Mouse (Mus musculus) intestine, postnatal 0 days (tissue): Measurements from ENCODE around the gene Slc35e3. TPM values are rescaled to one million over a fixed set of nuclear protein-coding genes. Genes with fewer than 3 reads are reported as not detected.

Experiments used
- ATAC-seq: fragments of 200-750 bp; cut with Nextera tagmentation; 2 replicates; pipeline ENCODE4 v1.8.0; 2017; ENCODE audit warnings: mild to moderate bottlenecking, moderate TSS enrichment, moderate library complexity
- H3K27ac ChIP-seq: fragments of 300-500 bp; sonication (generic); 2 replicates; pipeline ENCODE4 v1.5.1; 2014; ENCODE audit warnings: mild to moderate bottlenecking, low read depth, low read length, moderate library complexity
- H3K27me3 ChIP-seq: fragments of 300-500 bp; sonication (generic); replicated peaks from 2 replicates; pipeline ENCODE4 v1.6.1; 2014; ENCODE audit warnings: low read length, mixed read lengths; ENCODE audit not compliant: control insufficient read depth, insufficient read depth
- H3K36me3 ChIP-seq: fragments of 300-500 bp; sonication (generic); 2 replicates; pipeline ENCODE4 v1.6.1; 2014; ENCODE audit warnings: mild to moderate bottlenecking, moderate library complexity; ENCODE audit not compliant: control insufficient read depth, insufficient read depth
- H3K4me1 ChIP-seq: fragments of 300-500 bp; sonication (generic); replicated peaks from 2 replicates; pipeline ENCODE4 v1.6.1; 2014; ENCODE audit warnings: antibody characterized with exemption, low read length, mixed read lengths; ENCODE audit not compliant: control insufficient read depth, insufficient read depth
- H3K4me2 ChIP-seq: fragments of 300-500 bp; sonication (generic); replicated peaks from 2 replicates; pipeline ENCODE4 v1.6.1; 2014; ENCODE audit warnings: low read depth, mild to moderate bottlenecking, moderate library complexity
- H3K4me3 ChIP-seq: fragments of 300-500 bp; sonication (generic); 2 replicates; pipeline ENCODE4 v1.5.1; 2014; ENCODE audit warnings: low read depth, low read length
- H3K9ac ChIP-seq: fragments of 300-500 bp; sonication (generic); 2 replicates; pipeline ENCODE4 v1.6.1; 2014; ENCODE audit warnings: mild to moderate bottlenecking, low read depth, low read length
- H3K9me3 ChIP-seq: fragments of 300-500 bp; sonication (generic); 2 replicates; pipeline ENCODE4 v1.6.1; 2016; ENCODE audit warnings: mixed run types; ENCODE audit not compliant: control insufficient read depth
- CTCF ChIP-seq: sonication (generic); IDR thresholded peaks from 2 replicates; pipeline ENCODE4 v1.5.1; 2016; ENCODE audit warnings: low read depth, mild to moderate bottlenecking, control low read depth, antibody characterized with exemption, moderate library complexity
- WGBS: fragments of 180-500 bp; shearing (Covaris S2); extraction: QIAGEN DNeasy Blood & Tissue Kit; methylation state at CpG from one replicate; pipeline ENCODE4 v1.1.7; 2014; 5-methylcytosine and 5-hydroxymethylcytosine counted together
- polyA plus RNA-seq: library from polyadenylated mRNA; unstranded; fragments of >200 nt; fragmentation: Nextera tagmentation; extraction: Ambion mirVana; gene quantifications from 2 replicates; pipeline ENCODE4 v1.2.1, GENCODE M21; 2015

The Slc35e3 gene
- polyA plus RNA-seq, 1 experiment from 2014 or later, result 13.5 TPM

GRCm38 (mm10) chr10:117727518-117728110 is 18.6 kb downstream of the Slc35e3 start:
- 78% methylated on average over 9 of the region's 9 CpGs for WGBS
- H3K4me1 ChIP-seq, result 0 out of 2 replicates have a peak, but pooled peaks cover 5% of the 10 kb centered on the region

GRCm38 (mm10) chr10:117726888-117727385 is 19.2 kb downstream of the Slc35e3 start:
- no peak overlapping the region for H3K4me2 ChIP-seq
- no peaks in the 10 kb centered on the region for H3K27me3 ChIP-seq
- no peak overlapping the region for H3K4me3 ChIP-seq
- TF ChIP-seq CTCF, result no peak
- 95% methylated on average over 4 of the region's 4 CpGs for WGBS
- H3K36me3 ChIP-seq, result no peaks in the 10 kb centered on the region
- no peaks in the 10 kb centered on the region for H3K9me3 ChIP-seq
- H3K9ac ChIP-seq, result no peak overlapping the region
- ATAC-seq, result no peak
- no peak overlapping the region for H3K27ac ChIP-seq
- H3K4me1 ChIP-seq, result 0 out of 2 replicates have a peak, but pooled peaks cover 5% of the 10 kb centered on the region

More at GRCm38 (mm10) chr10:117727518-117728110, 18.6 kb downstream of the Slc35e3 start:
- Histone ChIP-seq H3K4me2 (no peak overlapping the region), H3K27me3 (no peaks in the 10 kb centered on the region), H3K27ac (no peak overlapping the region), H3K4me3 (no peak overlapping the region), H3K36me3 (no peaks in the 10 kb centered on the region), H3K9ac (no peak overlapping the region), H3K9me3 (no peaks in the 10 kb centered on the region)
- TF ChIP-seq CTCF, result no peak
- no peak for ATAC-seq

- H3K4me3 ChIP-seq, result no peak overlapping the region
- no peak for TF ChIP-seq CTCF
- no peak overlapping the region for H3K9ac ChIP-seq
- H3K27me3 ChIP-seq, result no peaks in the 10 kb centered on the region
- H3K4me2 ChIP-seq, result no peak overlapping the region
- 0 out of 2 replicates have a peak, but pooled peaks cover 2% of the 10 kb centered on the region for H3K4me1 ChIP-seq
- no peak overlapping the region for H3K27ac ChIP-seq
- H3K36me3 ChIP-seq, result no peaks in the 10 kb centered on the region
- H3K9me3 ChIP-seq, result no peaks in the 10 kb centered on the region
- no peak for ATAC-seq
- 92% methylated on average over 4 of the region's 4 CpGs for WGBS
These were observed 19.8 kb downstream of the Slc35e3 start for GRCm38 (mm10) chr10:117726350-117726749.

GRCm38 (mm10) chr10:117725671-117726070 is 20.5 kb downstream of the Slc35e3 start:
- H3K27me3 ChIP-seq, result no peaks in the 10 kb centered on the region
- no peak overlapping the region for H3K27ac ChIP-seq
- H3K4me1 ChIP-seq, result no peaks in the 10 kb centered on the region
- no peak overlapping the region for H3K4me3 ChIP-seq
- WGBS, result 67% methylated on average over 7 of the region's 7 CpGs
- H3K9me3 ChIP-seq, result no peaks in the 10 kb centered on the region
- TF ChIP-seq CTCF, result no peak
- ATAC-seq, result no peak
- H3K4me2 ChIP-seq, result no peak overlapping the region
- H3K9ac ChIP-seq, result no peak overlapping the region
- no peaks in the 10 kb centered on the region for H3K36me3 ChIP-seq

GRCm38 (mm10) chr10:117724804-117725361 is 21.3 kb downstream of the Slc35e3 start:
- no peaks in the 10 kb centered on the region for H3K9me3 ChIP-seq
- H3K27ac ChIP-seq, result no peak overlapping the region
- WGBS, result 91% methylated on average over 3 of the region's 3 CpGs
- no peaks in the 10 kb centered on the region for H3K27me3 ChIP-seq
- H3K4me3 ChIP-seq, result no peak overlapping the region
- H3K9ac ChIP-seq, result no peak overlapping the region
- ATAC-seq, result no peak
- no peak overlapping the region for H3K4me2 ChIP-seq
- no peaks in the 10 kb centered on the region for H3K4me1 ChIP-seq
- no peak for TF ChIP-seq CTCF
- no peaks in the 10 kb centered on the region for H3K36me3 ChIP-seq

- no peak for ATAC-seq
- Histone ChIP-seq H3K9me3 (no peaks in the 10 kb centered on the region), H3K4me2 (no peak overlapping the region), H3K4me3 (no peak overlapping the region), H3K36me3 (no peaks in the 10 kb centered on the region), H3K27ac (no peak overlapping the region), H3K4me1 (no peaks in the 10 kb centered on the region), H3K9ac (no peak overlapping the region), H3K27me3 (no peaks in the 10 kb centered on the region)
- WGBS, result 77% methylated on average over 5 of the region's 5 CpGs
- TF ChIP-seq CTCF, result no peak
These were observed 21.9 kb downstream of the Slc35e3 start for GRCm38 (mm10) chr10:117724136-117724718.
